Mouse (Mus musculus): ENCODE results near the gene Rhbdf2.
"Not testable (repeated sequence)": the region's sequence is repeated elsewhere in the genome, so short reads cannot be mapped to it uniquely, and the experiment has no call there.

The Rhbdf2 gene

DNA sequence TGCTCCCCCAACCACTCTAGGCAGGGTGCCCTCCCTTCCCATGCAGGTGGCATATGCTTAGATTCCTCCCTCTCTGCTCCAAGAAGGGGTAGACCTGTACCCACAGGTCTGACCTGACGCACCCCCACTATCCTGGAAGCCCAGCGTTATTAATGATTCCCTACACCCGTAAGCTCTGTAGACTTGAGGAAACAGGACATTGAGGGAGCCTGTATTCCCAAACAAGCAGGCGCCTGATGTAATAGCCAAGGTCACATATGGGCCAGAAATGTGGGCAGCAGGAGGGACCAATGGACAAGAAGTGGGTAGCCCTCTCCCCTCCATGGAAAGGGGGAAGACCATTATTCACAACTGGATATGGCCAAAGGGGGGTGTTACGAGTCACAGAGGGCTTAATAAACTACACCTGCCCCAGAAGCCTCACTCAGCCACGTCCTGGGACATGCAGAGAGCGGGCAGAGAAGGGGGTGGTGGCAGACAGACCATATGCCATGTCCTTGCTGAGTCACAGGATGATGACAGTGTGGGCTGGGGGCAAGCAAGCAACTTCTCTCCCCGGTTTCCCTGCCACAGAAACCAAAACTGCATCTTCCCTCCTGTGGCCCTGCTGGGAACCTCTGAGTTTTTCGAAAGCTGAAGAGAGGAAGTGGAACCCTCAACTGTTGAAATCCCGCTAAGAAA lies 10.2 kb downstream of the Rhbdf2 start:
- no peak for DNase-seq

- DNase-seq = peak; percentile 69 to 80
Measured at GRCm38 (mm10) chr11:116615735-116616437, 10.9 kb downstream of the Rhbdf2 start.

DNA sequence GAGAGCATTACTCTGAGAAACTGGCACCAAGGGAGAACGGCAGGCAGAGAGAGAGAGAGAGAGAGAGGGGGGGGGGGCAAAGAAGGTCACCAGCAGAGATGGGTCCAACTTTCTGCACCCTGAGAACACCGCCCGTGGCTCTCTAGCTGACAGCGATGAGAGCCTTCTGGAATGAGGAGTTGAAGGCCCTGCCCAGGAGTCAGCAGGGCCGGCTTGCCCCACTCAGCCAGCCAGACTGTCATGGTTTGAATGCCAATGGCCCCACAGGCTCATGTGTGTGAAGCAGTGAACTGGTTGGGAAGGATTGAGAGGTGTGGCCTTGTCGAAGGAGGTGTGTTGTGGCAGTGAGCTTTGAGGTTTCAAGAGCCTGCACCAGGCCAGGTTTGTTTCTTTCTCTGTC lies 13.6 kb downstream of the Rhbdf2 start:
- DNase-seq = no peak

- DNase-seq = no peak
Measured at GRCm38 (mm10) chr11:116612554-116612953, 14.3 kb downstream of the Rhbdf2 start.

GRCm38 (mm10) chr11:116611883-116612282 lies 14.9 kb downstream of the Rhbdf2 start:
- DNase-seq = no peak

DNA sequence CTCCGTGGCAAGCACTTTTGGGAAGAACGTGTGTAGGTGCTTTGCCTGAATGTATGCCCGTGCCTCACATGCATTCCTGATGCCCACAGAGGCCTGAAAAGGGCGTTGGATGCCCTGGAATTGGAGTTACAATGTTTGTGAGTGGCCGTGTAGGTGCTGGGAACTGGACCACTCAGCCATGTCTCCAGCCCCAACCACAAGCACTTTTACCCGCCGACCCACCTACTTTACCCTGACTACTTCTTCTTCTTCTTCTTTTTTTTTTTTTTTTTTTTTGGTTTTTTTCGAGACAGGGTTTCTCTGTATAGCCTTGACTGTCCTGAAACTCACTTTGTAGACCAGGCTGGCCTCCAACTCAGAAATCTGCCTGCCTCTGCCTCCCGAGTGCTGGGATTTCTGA lies 15.7 kb downstream of the Rhbdf2 start:
- not testable (repeated sequence) for DNase-seq

- no peak for DNase-seq
Measured at GRCm38 (mm10) chr11:116609965-116610630, 16.7 kb downstream of the Rhbdf2 start.

DNA sequence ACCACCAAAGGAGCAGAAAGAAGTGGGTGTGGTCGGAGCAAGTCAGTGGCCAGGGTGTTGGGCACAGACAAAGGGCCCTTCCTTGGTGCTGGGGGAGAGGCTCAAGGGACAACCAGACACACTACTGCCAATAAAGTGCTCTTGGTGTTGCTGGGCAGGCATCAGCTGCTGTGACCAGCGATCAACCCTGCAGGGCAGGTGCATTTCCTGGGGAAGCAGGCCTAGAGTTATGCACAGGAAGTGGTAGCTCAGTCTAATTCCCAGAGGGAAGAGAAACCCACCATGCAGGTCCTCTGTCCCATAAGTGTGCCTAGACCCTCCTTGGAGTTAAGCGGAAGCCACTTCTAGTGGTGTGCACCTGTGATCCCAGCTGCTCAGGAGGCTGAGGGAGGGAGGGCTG lies 19.1 kb downstream of the Rhbdf2 start:
- DNase-seq = no peak

GRCm38 (mm10) chr11:116604097-116604496 lies 22.7 kb downstream of the Rhbdf2 start:
- no peak for DNase-seq

GRCm38 (mm10) chr11:116603339-116603738 lies 23.5 kb downstream of the Rhbdf2 start:
- DNase-seq = peak in 1 of 2 experiments; percentile 43

DNA sequence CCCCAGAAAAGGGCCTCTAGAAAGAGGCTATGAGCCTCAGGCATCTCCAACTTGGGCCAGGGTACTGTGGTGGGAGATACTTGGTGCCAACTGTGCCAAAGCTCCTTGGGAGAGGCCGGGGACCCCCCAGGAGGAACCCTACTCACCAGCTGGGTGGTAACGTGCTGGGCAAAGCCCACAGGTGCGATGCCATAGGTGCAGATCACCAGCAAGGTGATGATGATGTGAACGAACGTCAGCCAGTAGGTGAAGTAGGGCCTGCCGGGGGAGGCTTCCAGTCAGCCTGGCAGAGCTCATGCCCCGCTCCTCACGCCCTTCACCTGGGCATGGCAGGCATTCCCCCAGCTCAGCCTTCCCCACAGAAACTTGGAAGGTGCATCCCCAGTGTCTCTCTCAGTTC lies 24.8 kb downstream of the Rhbdf2 start:
- DNase-seq = no peak

GRCm38 (mm10) chr11:116601166-116601565 lies 25.7 kb downstream of the Rhbdf2 start:
- DNase-seq = no peak

DNA sequence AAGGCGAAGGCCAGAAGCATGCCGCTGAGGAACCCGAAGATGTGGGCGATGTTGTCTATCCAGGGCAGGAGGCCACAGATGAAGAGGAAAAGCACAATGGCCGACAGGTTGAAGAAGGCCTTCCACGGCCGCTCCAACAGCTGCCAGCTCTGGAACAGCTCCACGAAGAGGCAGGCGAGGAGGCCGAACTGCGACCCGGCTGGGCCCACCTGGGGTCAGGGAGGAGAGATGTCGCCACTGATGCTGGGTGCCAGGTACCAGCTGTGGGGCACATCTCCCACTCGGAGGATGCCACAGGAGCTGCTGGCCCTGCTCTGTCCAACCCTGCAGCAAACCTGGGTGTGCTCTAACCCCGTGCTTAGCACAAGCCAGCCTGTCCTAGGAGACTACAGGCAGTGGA lies 27.6 kb downstream of the Rhbdf2 start:
- no peak for DNase-seq

DNA sequence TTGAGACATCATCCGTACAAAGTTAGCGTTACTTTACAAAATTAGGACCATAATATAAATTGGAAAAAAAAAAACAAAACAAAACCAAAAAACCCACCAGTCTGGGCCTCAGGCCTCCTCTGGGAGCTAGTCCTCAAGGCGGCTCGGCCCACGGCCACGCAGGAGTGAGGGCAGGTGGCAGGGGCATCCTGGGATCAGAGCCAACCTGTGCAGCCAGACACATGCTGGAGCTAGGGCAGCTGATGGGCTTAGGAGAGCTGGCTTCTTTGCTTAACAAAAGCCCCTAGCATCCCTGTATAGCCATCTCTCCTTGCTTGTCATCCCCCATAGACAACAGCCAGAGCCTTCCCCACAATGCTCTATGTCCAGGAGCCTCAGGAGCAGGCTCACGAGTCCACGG lies 28.6 kb downstream of the Rhbdf2 start:
- no peak for DNase-seq

GRCm38 (mm10) chr11:116596766-116597165 lies 30.1 kb downstream of the Rhbdf2 start:
- DNase-seq = no peak

DNA sequence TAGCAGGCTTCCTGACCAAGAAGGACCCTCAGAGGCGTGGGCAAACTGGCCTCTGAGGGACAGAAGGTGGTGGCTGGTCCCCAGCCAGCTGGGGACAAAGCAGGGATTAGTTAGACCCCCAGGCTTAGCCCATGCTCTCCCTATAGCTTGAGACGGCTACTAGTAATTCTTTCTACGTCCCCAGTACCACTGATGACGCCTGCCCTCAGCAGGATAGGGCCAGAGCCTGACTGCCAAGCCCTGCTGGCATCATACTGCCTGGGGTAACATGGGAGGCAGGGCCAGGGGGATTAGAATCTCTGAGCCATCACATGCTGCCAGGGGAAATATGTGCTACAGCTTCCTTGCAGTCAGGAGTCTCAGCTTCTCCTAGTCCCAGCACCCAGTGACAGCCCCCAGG lies 33.5 kb downstream of the Rhbdf2 start:
- DNase-seq = no peak

DNA sequence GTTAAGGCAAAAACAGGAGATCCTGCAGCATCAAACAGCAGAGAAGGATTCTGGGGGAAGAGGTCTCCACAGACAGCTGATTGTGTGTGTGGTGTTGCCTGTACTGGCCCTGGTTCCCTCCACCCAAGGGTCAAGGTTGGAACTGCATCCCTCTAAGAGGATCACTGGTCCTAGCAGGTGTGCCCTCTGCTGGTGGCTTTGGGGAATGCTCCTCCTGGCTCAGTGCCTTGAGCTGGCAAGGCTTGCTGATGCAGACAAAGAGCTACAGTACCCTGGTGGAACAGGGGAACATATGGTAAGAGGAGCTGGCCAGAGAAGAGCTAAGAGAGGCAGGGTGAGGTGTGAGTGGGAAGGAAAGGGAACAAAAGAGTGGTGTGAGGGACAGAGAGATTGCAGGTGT lies 34.4 kb downstream of the Rhbdf2 start:
- DNase-seq = peak; percentile 92 to 96

GRCm38 (mm10) chr11:116591621-116592020 lies 35.2 kb downstream of the Rhbdf2 start:
- no peak for DNase-seq

DNA sequence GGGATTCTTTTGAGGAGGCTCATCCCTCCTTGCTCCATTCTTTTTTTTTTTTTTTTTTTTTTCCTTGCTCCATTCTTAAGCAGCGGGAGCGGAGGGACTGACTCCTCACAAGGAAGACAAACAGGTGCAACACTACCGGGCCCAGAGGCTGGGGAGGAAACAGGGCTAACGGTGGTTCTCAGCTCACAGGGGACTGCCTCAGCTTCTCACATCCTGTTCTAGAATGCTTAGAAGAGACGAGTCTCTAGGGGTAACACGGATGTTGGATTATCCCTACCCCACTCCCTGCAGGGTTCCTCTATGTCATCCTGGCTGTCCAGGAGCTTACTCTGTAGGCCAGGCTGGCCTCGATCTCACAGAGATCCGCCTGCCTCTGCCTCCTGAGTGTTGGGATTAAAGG lies 37.2 kb downstream of the Rhbdf2 start:
- DNase-seq = no peak

GRCm38 (mm10) chr11:116589020-116589531 lies 37.7 kb downstream of the Rhbdf2 start:
- DNase-seq = no peak

- peak; percentile 71 to 80 for DNase-seq
Measured at GRCm38 (mm10) chr11:116586801-116587631, 39.8 kb downstream of the Rhbdf2 start.

- no peak for DNase-seq
Measured at GRCm38 (mm10) chr11:116586310-116586709, 40.5 kb downstream of the Rhbdf2 start, which contains the start of gene Aanat. TSS of gene Aanat (plus strand) at chr11:116586432.

DNA sequence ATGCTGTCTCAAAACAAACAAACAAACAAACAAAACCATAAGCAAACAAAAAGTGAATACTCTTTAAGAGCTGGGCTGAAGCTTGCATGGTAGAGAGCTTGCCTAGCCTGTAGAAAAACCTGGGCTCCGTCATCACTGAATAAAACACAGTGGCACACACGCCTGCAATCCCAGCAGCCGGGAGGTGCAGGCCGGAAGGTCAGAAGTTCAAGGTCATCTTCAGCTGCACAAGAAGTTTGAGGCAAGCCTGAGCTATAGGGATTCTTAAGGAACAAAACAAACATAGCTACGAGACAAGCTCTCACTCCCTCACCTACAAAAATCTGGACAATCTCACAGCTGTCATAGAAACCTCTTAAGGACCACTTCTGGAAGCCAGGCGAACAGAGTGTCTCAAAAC lies 41.1 kb downstream of the Rhbdf2 start:
- no peak for DNase-seq
